Mouse (Mus musculus) neural tube, embryonic 12.5 days (tissue): ENCODE results near the gene Pxk. TPM values are rescaled to one million over a fixed set of nuclear protein-coding genes. Genes with fewer than 3 reads are reported as not detected.

Source experiments
- ATAC-seq: fragments of 200-750 bp; cut with Nextera tagmentation; 2 replicates; pipeline ENCODE4 v1.8.0; 2017; ENCODE audit warnings: low read depth, mild to moderate bottlenecking, moderate TSS enrichment, moderate library complexity; ENCODE audit not compliant: low FRiP score
- H3K27ac ChIP-seq: fragments of 300-500 bp; sonication (generic); 2 replicates; pipeline ENCODE4 v1.5.1; 2016
- H3K27me3 ChIP-seq: fragments of 300-500 bp; sonication (generic); replicated peaks from 2 replicates; pipeline ENCODE4 v1.6.1; 2016; ENCODE audit warnings: mild to moderate bottlenecking
- H3K36me3 ChIP-seq: fragments of 300-500 bp; sonication (generic); 2 replicates; pipeline ENCODE4 v1.6.1; 2016; ENCODE audit warnings: mild to moderate bottlenecking
- H3K4me1 ChIP-seq: fragments of 300-500 bp; sonication (generic); 2 replicates; pipeline ENCODE4 v1.6.1; 2016
- H3K4me2 ChIP-seq: fragments of 300-500 bp; sonication (generic); replicated peaks from 2 replicates; pipeline ENCODE4 v1.6.1; 2016; ENCODE audit warnings: mild to moderate bottlenecking
- H3K4me3 ChIP-seq: fragments of 300-500 bp; sonication (generic); 2 replicates; pipeline ENCODE4 v1.5.1; 2016
- H3K9ac ChIP-seq: fragments of 300-500 bp; sonication (generic); 2 replicates; pipeline ENCODE4 v1.6.1; 2016; ENCODE audit warnings: mild to moderate bottlenecking
- H3K9me3 ChIP-seq: fragments of 300-500 bp; sonication (generic); 2 replicates; pipeline ENCODE4 v1.6.1; 2016; ENCODE audit warnings: mild to moderate bottlenecking
- WGBS: fragments of 180-500 bp; shearing (Covaris S2); methylation state at CpG from one replicate; pipeline ENCODE4 v1.1.7; 2016; 5-methylcytosine and 5-hydroxymethylcytosine counted together
- polyA plus RNA-seq: library from polyadenylated mRNA; unstranded; fragments of >200 nt; fragmentation: Nextera tagmentation; extraction: Ambion mirVana; gene quantifications from 2 replicates; pipeline ENCODE4 v1.2.1, GENCODE M21; 2016

The Pxk gene
- polyA plus RNA-seq, 1 experiment from 2014 or later, result 46.5 TPM

DNA sequence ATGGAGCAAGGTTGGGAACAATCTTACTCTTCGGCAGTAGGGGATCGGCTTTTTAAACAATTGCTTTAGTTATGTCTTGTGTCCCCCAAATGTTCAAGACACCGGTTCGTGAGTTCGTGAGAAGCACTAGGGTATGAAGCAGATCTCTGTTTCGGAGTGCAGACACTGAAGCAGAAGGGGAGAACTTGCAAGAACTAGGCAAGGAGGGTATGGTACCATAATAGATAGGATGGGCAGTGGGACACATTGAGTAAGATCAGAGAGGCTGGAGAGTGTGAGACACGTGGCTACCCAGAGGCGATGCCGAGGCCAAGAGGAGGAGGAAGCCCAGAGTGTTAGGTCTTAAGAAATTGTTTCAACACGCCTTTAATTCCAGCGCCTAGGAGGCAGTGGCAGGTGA is 17.3 kb upstream of the Pxk start:
- Histone ChIP-seq H3K9me3 (no peaks in the 10 kb centered on the region), H3K4me1 (peaks cover 14% of the 10 kb centered on the region; the same call in 1 of the 2 replicates), H3K27me3 (no peaks in the 10 kb centered on the region), H3K27ac (peak overlapping the region; percentile 34; the same call in 1 of the 2 replicates), H3K4me2 (peak overlapping the region; percentile 86), H3K9ac (peak overlapping the region; percentile 61), H3K4me3 (peak overlapping the region; percentile 67), H3K36me3 (peaks cover 14% of the 10 kb centered on the region)
- ATAC-seq, result peak; percentile 67
- WGBS, result 7% methylated on average over 11 of the region's 11 CpGs

DNA sequence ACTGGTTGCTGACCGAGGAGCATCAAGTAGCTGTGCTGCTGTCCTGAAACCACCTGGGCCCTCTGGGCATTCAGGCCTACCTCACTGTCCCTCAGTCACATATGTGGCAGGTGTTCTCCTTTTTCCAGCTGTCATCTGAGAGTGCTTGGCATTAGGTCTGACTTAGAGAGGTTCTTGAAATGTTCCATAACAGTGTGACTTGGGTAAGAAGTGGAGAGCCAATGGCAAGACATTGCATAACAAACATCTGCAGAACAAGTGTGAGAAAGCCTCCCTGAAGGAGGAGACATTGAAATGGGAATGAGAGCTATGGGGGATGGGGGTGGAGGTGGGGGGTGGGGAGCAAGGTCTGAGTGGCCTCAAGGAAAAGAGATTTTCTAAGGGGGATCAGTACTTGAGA is 15.1 kb upstream of the Pxk start:
- H3K4me3 ChIP-seq, result no peak overlapping the region
- H3K9ac ChIP-seq, result no peak overlapping the region
- H3K4me1 ChIP-seq, result peaks cover 14% of the 10 kb centered on the region; the same call in 1 of the 2 replicates
- H3K27me3 ChIP-seq, result no peaks in the 10 kb centered on the region
- no peak for ATAC-seq
- WGBS, result 94% methylated on average over 1 of the region's 1 CpGs
- H3K4me2 ChIP-seq, result no peak overlapping the region
- H3K27ac ChIP-seq, result no peak overlapping the region
- H3K36me3 ChIP-seq, result peaks cover 33% of the 10 kb centered on the region
- H3K9me3 ChIP-seq, result no peaks in the 10 kb centered on the region

DNA sequence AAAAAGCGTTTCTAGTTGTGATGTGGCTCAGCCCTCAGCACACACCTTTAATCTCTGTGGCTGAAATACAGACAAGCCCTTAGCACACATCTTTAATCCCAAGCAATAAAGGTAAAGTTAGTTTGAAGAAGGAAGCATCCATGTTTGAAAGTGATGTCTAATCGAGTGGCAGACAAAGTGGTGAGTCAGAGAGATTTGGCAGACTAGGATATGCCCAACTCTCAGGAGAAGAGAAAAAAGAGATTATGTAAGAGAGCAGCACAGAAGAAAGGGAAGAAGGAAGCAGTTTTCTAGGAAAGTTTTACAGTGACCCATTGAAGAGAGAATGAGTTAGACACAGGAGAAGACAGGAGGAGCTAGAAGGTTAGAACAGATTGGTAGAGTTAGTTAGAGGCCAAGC is 9.0 kb upstream of the Pxk start:
- WGBS, result 93% methylated on average over 2 of the region's 2 CpGs
- H3K4me3 ChIP-seq, result no peak overlapping the region
- no peaks in the 10 kb centered on the region for H3K9me3 ChIP-seq
- H3K36me3 ChIP-seq, result peaks cover 57% of the 10 kb centered on the region
- H3K27me3 ChIP-seq, result no peaks in the 10 kb centered on the region
- H3K4me1 ChIP-seq, result no peaks in the 10 kb centered on the region; the same call in 1 of the 2 replicates
- ATAC-seq, result no peak
- H3K27ac ChIP-seq, result no peak overlapping the region
- no peak overlapping the region for H3K9ac ChIP-seq
- no peak overlapping the region for H3K4me2 ChIP-seq

DNA sequence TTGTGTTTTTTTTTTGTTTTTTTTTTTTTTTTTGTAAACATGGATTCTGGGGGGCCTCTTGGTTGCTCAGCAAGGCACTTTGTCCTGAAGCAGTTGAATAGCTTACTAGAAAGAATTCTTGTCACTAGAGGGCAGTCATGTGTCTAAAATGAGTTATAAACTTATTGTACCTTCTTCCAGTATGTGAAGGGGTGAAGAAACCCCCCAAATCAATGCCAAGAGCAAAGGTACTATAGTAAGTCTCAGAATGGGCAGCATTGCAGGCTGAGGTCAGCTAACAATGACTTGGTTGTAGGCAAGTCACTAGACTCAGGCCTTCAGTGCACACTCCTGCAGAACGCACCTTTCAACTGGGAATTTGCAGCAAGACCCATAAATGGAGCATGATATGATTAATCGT is 5.4 kb upstream of the Pxk start:
- Histone ChIP-seq H3K4me2 (no peak overlapping the region), H3K9ac (no peak overlapping the region), H3K4me3 (no peak overlapping the region), H3K27me3 (no peaks in the 10 kb centered on the region), H3K27ac (no peak overlapping the region), H3K4me1 (no peaks in the 10 kb centered on the region; the same call in 1 of the 2 replicates), H3K36me3 (peaks cover 28% of the 10 kb centered on the region), H3K9me3 (no peaks in the 10 kb centered on the region)
- 94% methylated on average over 2 of the region's 2 CpGs for WGBS
- no peak for ATAC-seq

DNA sequence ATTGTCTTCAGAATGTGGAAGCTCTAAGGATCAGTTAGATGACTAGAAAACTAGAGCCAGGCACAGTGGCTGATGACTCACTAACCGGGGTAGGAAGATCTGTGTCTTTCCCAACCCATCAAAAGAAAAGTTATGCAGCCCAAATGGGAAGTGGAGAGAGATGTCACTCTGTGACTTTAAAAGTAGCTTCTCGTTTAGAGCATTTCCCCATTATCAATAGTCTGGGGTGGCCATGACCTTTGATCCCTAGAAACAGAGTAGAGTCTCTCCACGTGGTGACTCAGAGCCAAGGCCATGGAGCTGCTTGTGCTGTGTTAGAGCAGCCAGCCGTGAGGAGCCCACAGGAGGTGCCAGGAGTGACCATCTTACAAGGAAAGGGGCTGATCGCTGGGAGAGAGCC is 4.6 kb upstream of the Pxk start:
- peak; percentile 34; the same call in 1 of the 2 replicates for ATAC-seq

DNA sequence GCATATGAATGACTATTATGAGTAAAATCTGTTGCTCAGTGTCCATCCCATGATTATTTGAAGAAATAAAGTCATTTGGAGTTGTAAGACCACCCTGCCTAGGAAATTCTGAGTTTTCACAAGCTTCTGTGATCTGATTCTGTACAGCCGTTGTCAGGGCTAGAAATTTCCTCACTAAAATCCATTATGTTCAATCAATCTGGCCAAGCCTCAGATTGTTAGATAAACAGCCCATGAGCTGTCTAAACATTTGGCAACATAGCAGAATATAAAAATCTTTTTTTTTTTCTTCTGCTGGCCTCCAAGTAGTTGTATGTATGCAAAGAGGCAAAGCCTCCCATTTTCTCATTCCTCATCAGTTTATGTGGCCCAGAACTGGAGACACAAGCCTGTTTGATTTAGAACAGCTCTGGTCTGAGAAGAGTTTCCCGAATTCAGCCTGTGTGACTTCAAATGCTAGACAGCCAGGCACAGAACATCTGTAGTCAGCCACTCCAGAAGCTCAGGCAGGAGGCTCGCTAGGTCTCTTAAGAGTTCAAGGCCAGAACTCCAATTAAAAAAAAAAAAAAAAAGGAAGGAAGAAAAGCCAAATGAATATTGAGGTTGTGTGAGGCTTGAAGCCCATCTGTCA is 3.0 kb upstream of the Pxk start:
- peaks cover 4% of the 10 kb centered on the region; the same call in 1 of the 2 replicates for H3K4me1 ChIP-seq

More for the DNA sequence above, 4.6 kb upstream of the Pxk start:
- Histone ChIP-seq H3K36me3 (peaks cover 24% of the 10 kb centered on the region), H3K4me1 (no peaks in the 10 kb centered on the region; the same call in 1 of the 2 replicates), H3K27me3 (no peaks in the 10 kb centered on the region), H3K4me2 (no peak overlapping the region), H3K9ac (no peak overlapping the region), H3K9me3 (no peaks in the 10 kb centered on the region), H3K4me3 (no peak overlapping the region), H3K27ac (no peak overlapping the region)
- 42% methylated on average over 5 of the region's 5 CpGs for whole genome bisulfite sequencing

DNA sequence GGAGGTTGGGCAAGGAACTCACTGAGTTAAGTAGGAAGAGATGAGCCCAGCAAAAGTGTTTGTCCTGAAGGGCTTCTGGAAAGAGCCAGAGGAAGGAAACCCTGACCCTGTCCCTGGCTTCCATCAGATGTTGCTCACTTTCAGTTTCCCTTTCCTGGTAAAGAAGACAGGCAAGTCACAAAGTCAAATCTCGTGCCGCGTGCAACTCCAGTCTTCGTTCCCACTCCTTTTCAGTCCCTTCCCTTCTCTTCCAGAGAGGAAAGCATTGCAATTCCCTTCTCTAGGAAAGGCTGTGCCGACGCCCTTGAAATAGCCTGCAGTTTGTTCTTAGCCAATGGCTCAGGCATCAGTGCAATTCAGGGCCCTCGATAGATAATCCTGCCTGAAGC is 2.5 kb upstream of the Pxk start:
- Histone ChIP-seq H3K4me3 (no peak overlapping the region), H3K9me3 (no peaks in the 10 kb centered on the region), H3K4me1 (peaks cover 4% of the 10 kb centered on the region; the same call in 1 of the 2 replicates), H3K27me3 (no peaks in the 10 kb centered on the region), H3K27ac (no peak overlapping the region), H3K4me2 (no peak overlapping the region), H3K36me3 (peaks cover 2% of the 10 kb centered on the region), H3K9ac (no peak overlapping the region)
- ATAC-seq, result no peak
- WGBS, result 71% methylated on average over 7 of the region's 7 CpGs

More for the DNA sequence above, 3.0 kb upstream of the Pxk start:
- Histone ChIP-seq H3K4me2 (no peak overlapping the region), H3K9ac (no peak overlapping the region), H3K9me3 (no peaks in the 10 kb centered on the region), H3K27me3 (no peaks in the 10 kb centered on the region), H3K36me3 (peaks cover 8% of the 10 kb centered on the region), H3K27ac (no peak overlapping the region), H3K4me3 (no peak overlapping the region)
- WGBS, result 64% methylated on average over 3 of the region's 3 CpGs
- no peak for ATAC-seq

DNA sequence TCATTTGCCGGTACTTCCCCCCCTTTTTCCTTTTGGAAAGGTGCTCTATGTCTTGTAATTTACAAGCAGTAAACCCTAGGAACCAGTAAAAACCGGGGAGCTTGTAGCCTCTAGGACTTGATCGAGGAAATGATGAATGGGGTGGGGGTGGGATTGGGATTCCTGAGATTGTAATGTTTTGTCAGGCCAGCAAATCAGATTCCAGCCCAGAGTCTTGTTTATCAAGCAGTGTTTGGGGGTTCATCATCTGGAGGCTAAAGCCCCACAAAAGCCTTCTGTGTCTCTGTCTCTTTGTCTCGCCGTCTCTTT is 630 bp downstream of the Pxk start:
- ATAC-seq, result peak; percentile 39; the same call in 1 of the 2 replicates
- Histone ChIP-seq H3K4me3 (peak overlapping the region; percentile 94), H3K27ac (0 out of 2 replicates have a peak overlapping the region, but pooled peaks have one; percentile 46), H3K4me1 (peaks cover 7% of the 10 kb centered on the region; the same call in 1 of the 2 replicates), H3K9me3 (no peaks in the 10 kb centered on the region), H3K27me3 (no peaks in the 10 kb centered on the region), H3K36me3 (no peaks in the 10 kb centered on the region), H3K4me2 (peak overlapping the region; percentile 68), H3K9ac (peak overlapping the region; percentile 87)
- under 1% methylated on average over 5 of the region's 5 CpGs for WGBS

DNA sequence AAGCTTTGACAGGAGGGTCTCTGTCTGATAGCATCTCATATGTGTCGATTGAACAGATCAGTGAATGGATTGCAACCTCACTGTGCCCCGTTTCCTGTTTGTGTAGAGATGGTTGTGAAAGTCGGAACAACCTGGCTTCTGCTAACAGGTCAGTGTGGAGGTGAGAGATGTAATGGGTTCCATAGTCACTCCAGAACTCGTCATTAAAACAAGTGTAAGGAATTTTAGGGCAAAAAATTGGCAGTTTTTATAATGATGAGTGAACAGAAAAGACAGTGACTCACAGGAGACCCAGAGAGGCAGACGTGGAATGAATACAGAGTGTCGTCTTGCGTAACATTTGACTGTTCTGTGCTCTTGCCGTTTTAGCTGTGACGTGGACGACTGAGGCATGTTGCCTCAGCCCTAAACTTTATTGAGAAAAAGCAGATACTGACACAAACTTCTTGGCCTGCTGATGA is 1.6 kb downstream of the Pxk start:
- Histone ChIP-seq H3K27me3 (no peaks in the 10 kb centered on the region), H3K36me3 (no peaks in the 10 kb centered on the region), H3K9me3 (no peaks in the 10 kb centered on the region), H3K9ac (no peak overlapping the region), H3K4me1 (peaks cover 7% of the 10 kb centered on the region; the same call in 1 of the 2 replicates), H3K4me2 (peak overlapping the region; percentile 68), H3K27ac (no peak overlapping the region), H3K4me3 (no peak overlapping the region)
- 72% methylated on average over 10 of the region's 10 CpGs for WGBS
- ATAC-seq, result no peak

DNA sequence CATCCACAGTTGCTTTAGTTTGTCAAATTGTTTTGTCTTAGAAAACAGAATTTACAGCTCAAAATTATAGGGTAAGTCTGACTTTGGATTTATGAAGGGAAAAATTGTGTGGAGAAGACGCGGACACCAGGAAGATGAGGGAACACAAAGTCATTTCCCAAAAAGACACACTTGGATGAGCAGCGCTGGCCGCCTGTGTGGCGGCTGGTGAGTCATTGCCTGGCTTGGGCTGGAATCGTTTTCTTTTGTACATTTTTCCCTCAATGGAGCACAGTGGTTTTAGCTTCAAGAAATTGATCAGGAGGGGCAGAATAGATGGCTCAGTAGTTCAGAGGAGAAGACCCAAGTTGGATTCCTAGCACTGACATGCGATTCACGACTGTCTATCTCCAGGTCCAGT is 3.9 kb downstream of the Pxk start:
- Histone ChIP-seq H3K9ac (no peak overlapping the region), H3K4me1 (peaks cover 7% of the 10 kb centered on the region; the same call in 1 of the 2 replicates), H3K27me3 (no peaks in the 10 kb centered on the region), H3K27ac (no peak overlapping the region), H3K4me3 (no peak overlapping the region), H3K9me3 (no peaks in the 10 kb centered on the region), H3K36me3 (no peaks in the 10 kb centered on the region), H3K4me2 (no peak overlapping the region)
- ATAC-seq, result no peak
- WGBS, result 87% methylated on average over 8 of the region's 8 CpGs

DNA sequence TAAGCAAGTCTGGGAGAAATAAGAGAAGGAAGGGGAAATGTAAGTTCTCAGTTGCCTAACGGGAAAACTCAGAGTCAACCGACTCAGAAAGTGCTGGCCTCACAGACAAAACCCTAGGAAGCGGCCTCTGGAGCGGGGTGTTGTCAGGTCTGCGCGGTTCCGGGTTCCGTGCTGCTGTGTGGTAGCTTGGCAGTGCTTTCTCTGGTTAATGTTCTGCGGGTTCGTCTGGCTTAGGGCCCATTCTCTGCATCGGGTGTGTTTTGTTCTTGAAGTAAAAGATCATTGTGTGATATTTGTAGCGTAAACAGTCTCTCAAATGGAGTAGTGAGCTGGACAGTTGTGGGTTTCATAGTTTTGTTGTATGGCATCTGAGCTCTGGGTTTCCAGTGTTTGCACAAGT is 4.7 kb downstream of the Pxk start:
- H3K9me3 ChIP-seq, result no peaks in the 10 kb centered on the region
- H3K9ac ChIP-seq, result no peak overlapping the region
- H3K4me2 ChIP-seq, result no peak overlapping the region
- no peak overlapping the region for H3K27ac ChIP-seq
- H3K4me3 ChIP-seq, result no peak overlapping the region
- peaks cover 7% of the 10 kb centered on the region; the same call in 1 of the 2 replicates for H3K4me1 ChIP-seq
- H3K36me3 ChIP-seq, result no peaks in the 10 kb centered on the region
- WGBS, result 86% methylated on average over 12 of the region's 12 CpGs
- ATAC-seq, result no peak
- H3K27me3 ChIP-seq, result no peaks in the 10 kb centered on the region

DNA sequence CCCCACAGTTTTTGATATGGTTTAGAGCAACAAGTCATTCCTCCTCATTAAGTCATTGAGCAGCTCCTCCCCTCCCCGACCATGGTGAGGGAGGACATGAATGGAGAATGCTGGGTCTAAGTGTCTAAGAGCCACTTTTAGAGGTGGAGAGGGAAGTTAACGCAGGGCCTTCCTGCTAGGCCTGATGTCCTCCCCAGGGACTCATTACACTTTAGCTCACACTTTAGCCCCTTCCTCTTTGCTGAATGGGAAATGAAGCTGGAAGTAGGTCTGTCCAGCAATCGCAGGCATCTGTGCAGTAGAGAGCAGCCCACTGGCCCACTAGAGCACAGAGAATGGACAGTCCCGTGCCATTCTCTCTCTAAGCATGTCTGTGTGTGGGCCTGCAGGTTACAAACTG is 10.0 kb downstream of the Pxk start:
- Histone ChIP-seq H3K9me3 (no peaks in the 10 kb centered on the region), H3K4me1 (0 out of 2 replicates have a peak, but pooled peaks cover 4% of the 10 kb centered on the region), H3K27me3 (no peaks in the 10 kb centered on the region), H3K27ac (no peak overlapping the region), H3K36me3 (no peaks in the 10 kb centered on the region), H3K4me2 (no peak overlapping the region), H3K9ac (no peak overlapping the region), H3K4me3 (no peak overlapping the region)
- ATAC-seq, result no peak
- WGBS, result 83% methylated on average over 4 of the region's 4 CpGs

DNA sequence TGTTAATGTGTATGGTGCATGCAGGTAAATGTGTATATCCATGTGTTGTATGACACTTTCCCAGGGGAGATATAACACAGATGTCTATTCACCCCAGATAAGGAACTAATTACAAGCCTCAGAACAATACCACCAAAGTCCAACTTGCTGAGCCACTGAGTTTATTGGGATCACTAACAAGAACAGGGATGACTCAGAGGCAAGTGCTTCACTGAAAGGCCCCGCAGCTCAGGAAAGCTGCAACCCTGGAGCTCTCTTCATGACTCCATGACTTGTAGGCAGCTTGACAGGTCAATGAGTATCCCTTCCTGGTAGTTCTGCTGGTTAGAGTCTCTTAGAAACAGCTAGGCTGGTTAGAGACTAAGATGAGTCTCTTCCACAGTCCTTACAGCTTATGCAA is 11.0 kb downstream of the Pxk start:
- H3K9ac ChIP-seq, result no peak overlapping the region
- H3K9me3 ChIP-seq, result no peaks in the 10 kb centered on the region
- 95% methylated on average over 1 of the region's 1 CpGs for WGBS
- no peaks in the 10 kb centered on the region for H3K4me1 ChIP-seq
- no peak for ATAC-seq
- H3K27ac ChIP-seq, result no peak overlapping the region
- no peaks in the 10 kb centered on the region for H3K27me3 ChIP-seq
- H3K36me3 ChIP-seq, result no peaks in the 10 kb centered on the region
- H3K4me2 ChIP-seq, result no peak overlapping the region
- no peak overlapping the region for H3K4me3 ChIP-seq
